In genomic region chr7:126565693-126566092, GRCm38 (mm10) we compare ENCODE assay signal across 8 mouse cellular contexts. TPM values are rescaled to one million over a fixed set of nuclear protein-coding genes. Genes with fewer than 3 reads are reported as not detected.
A peak's percentile ranks its signal among the peaks of the same experiment; 100 is the strongest.
DNase-seq lines count a peak whose midpoint lies in the region; TF ChIP-seq lines count a peak whose summit lies in the region.

No protein-coding gene starts in this region.

- in situ Hi-C loops in CH12.LX (cut with MboI; ENCODE audit: low pct_ligation_motif_present, low pct_unique_long_range_greater_than_20kb, low sequenced_read_pairs): no loop called here

- TF ChIP-seq RAD21 in CH12.LX (IDR thresholded peaks at IDR 0.05; ENCODE audit: low read depth, low read length): no peak

- H3K4me3 ChIP-seq in heart, embryonic 10.5 days: peak overlapping the region; percentile 89
- peak overlapping the region; percentile 92 to 99 (median 98) for H3K4me3 ChIP-seq in CH12.LX (replicated peaks in 1 of 3; ENCODE audit: low read depth in 2 of 3, low read length in 2 of 3, poor library complexity in 1 of 3)
- H3K4me3 ChIP-seq in embryonic facial prominence, embryonic 10.5 days: peak overlapping the region; percentile 83
- peak overlapping the region; percentile 85 for H3K4me3 ChIP-seq in midbrain, embryonic 10.5 days

- no peaks in the 10 kb centered on the region for H3K27me3 ChIP-seq in heart, embryonic 10.5 days (ENCODE audit: insufficient read depth, poor library complexity, severe bottlenecking)
- no peaks in the 10 kb centered on the region for H3K27me3 ChIP-seq in CH12.LX (replicated peaks)
- H3K27me3 ChIP-seq in embryonic facial prominence, embryonic 10.5 days (replicated peaks; ENCODE audit: low read depth, poor library complexity, severe bottlenecking): no peaks in the 10 kb centered on the region
- H3K27me3 ChIP-seq in midbrain, embryonic 10.5 days (ENCODE audit: low read depth, poor library complexity, severe bottlenecking): no peaks in the 10 kb centered on the region

- H3K36me3 ChIP-seq in heart, embryonic 10.5 days: peaks cover 40% of the 10 kb centered on the region
- H3K36me3 ChIP-seq in CH12.LX (replicated peaks in 1 of 2; ENCODE audit: control insufficient read depth in 1 of 2, insufficient read depth in 1 of 2, low read length in 1 of 2): peaks cover 37 to 39% of the 10 kb centered on the region in 2 experiments
- peaks cover 42% of the 10 kb centered on the region for H3K36me3 ChIP-seq in embryonic facial prominence, embryonic 10.5 days (replicated peaks)
- peaks cover 41% of the 10 kb centered on the region for H3K36me3 ChIP-seq in midbrain, embryonic 10.5 days

- peak overlapping the region; percentile 95 for H3K9ac ChIP-seq in CH12.LX (ENCODE audit: insufficient read depth, low read depth)

- WGBS in heart, embryonic 10.5 days: under 1% methylated on average over 23 of the region's 28 CpGs
- under 1% methylated on average over 28 of the region's 28 CpGs for WGBS in embryonic facial prominence, embryonic 10.5 days
- WGBS in midbrain, embryonic 10.5 days: under 1% methylated on average over 28 of the region's 28 CpGs

- dilution Hi-C loops in CH12.LX (cut with MboI; ENCODE audit: extremely low pct_ligation_motif_present, extremely low pct_unique_long_range_greater_than_20kb, low sequenced_read_pairs): no loop called here

- TF ChIP-seq POLR2A in CH12.LX (IDR thresholded peaks at IDR 0.05; ENCODE audit: low read depth, low read length): no peak

- no peak for DNase-seq in heart, embryonic 10.5 days (ENCODE audit: low spot score)
- no peak for DNase-seq in heart, adult 9 months (ENCODE audit: low spot score in 2 of 2)
- DNase-seq in CH12.LX (ENCODE audit: extremely low read depth): peak; percentile 39
- no peak for DNase-seq in embryonic facial prominence, embryonic 10.5 days (ENCODE audit: low spot score)
- DNase-seq in induced T-regulatory cell, adult 2 months (ENCODE audit: low read depth): peak; percentile 78
- DNase-seq in midbrain, embryonic 10.5 days (ENCODE audit: low spot score): no peak
- DNase-seq in cerebellum, adult 8-10 months: no peak
- DNase-seq in right cerebral cortex, postnatal 36 days (ENCODE audit: low spot score in 2 of 2): no peak

- peaks cover 41% of the 10 kb centered on the region for H3K79me2 ChIP-seq in CH12.LX (replicated peaks; ENCODE audit: control insufficient read depth, extremely low read depth, insufficient read depth, poor library complexity, severe bottlenecking)

- no peak for TF ChIP-seq CTCF in CH12.LX (conservative IDR thresholded peaks at IDR 0.05 in 1 of 2, IDR thresholded peaks at IDR 0.05 in 1 of 2; ENCODE audit: low read depth in 2 of 2, low read length in 2 of 2)

- TF ChIP-seq EP300 in CH12.LX (IDR thresholded peaks at IDR 0.05; ENCODE audit: low read length): no peak

- no peaks in the 10 kb centered on the region for H3K4me1 ChIP-seq in heart, embryonic 10.5 days
- peaks cover 6 to 21% of the 10 kb centered on the region in 2 experiments for H3K4me1 ChIP-seq in CH12.LX (ENCODE audit: control insufficient read depth in 1 of 2, insufficient read depth in 2 of 2)
- H3K4me1 ChIP-seq in embryonic facial prominence, embryonic 10.5 days: peaks cover 9% of the 10 kb centered on the region
- H3K4me1 ChIP-seq in midbrain, embryonic 10.5 days: peaks cover 10% of the 10 kb centered on the region

- no peak overlapping the region for H3K4me2 ChIP-seq in CH12.LX (ENCODE audit: insufficient read depth, low read depth, poor library complexity, severe bottlenecking)

- peak overlapping the region; percentile 89 for H3K27ac ChIP-seq in heart, embryonic 10.5 days
- peak overlapping the region; percentile 84 for H3K27ac ChIP-seq in CH12.LX (ENCODE audit: insufficient read depth, low read depth)
- H3K27ac ChIP-seq in embryonic facial prominence, embryonic 10.5 days (replicated peaks): peak overlapping the region; percentile 85
- H3K27ac ChIP-seq in midbrain, embryonic 10.5 days (replicated peaks): peak overlapping the region; percentile 89

- no peaks in the 10 kb centered on the region for H3K9me3 ChIP-seq in heart, embryonic 10.5 days
- no peaks in the 10 kb centered on the region for H3K9me3 ChIP-seq in CH12.LX (replicated peaks; ENCODE audit: low read length)
- no peaks in the 10 kb centered on the region for H3K9me3 ChIP-seq in embryonic facial prominence, embryonic 10.5 days
- H3K9me3 ChIP-seq in midbrain, embryonic 10.5 days (replicated peaks): no peaks in the 10 kb centered on the region

TF ChIP-seq in CH12.LX, 34 proteins besides CTCF, POLR2A, EP300 and RAD21:
- no peak for TF ChIP-seq TCF12 (IDR thresholded peaks at IDR 0.05; ENCODE audit: low read depth, low read length)
- no peak; the same call in 1 of the 2 replicates for TF ChIP-seq MXI1 (IDR thresholded peaks at IDR 0.05; ENCODE audit: low read depth, low read length)
- no peak for TF ChIP-seq UBTF (IDR thresholded peaks at IDR 0.05; ENCODE audit: low read depth, low read length)
- no peak for TF ChIP-seq SIN3A (IDR thresholded peaks at IDR 0.05; ENCODE audit: low read length)
- TF ChIP-seq ELF1 (IDR thresholded peaks at IDR 0.05; ENCODE audit: low read depth, low read length): no peak
- no peak for TF ChIP-seq ZKSCAN1 (IDR thresholded peaks at IDR 0.05; ENCODE audit: borderline replicate concordance, low read depth, low read length)
- no peak for TF ChIP-seq MAFK (IDR thresholded peaks at IDR 0.05; ENCODE audit: insufficient replicate concordance, low read length)
- TF ChIP-seq USF2 (conservative IDR thresholded peaks at IDR 0.05; ENCODE audit: low read depth, low read length): no peak
- TF ChIP-seq CHD2 (IDR thresholded peaks at IDR 0.05; ENCODE audit: low read length): no peak
- TF ChIP-seq JUND (conservative IDR thresholded peaks at IDR 0.05; ENCODE audit: low read depth, low read length): no peak
- TF ChIP-seq E2F4 (IDR thresholded peaks at IDR 0.05; ENCODE audit: insufficient replicate concordance, low read depth, low read length): no peak
- no peak for TF ChIP-seq USF1 (IDR thresholded peaks at IDR 0.05; ENCODE audit: low read depth, low read length)
- no peak for TF ChIP-seq CHD1 (IDR thresholded peaks at IDR 0.05; ENCODE audit: low read depth, low read length)

RNA-seq across cellular contexts. Expression of gene Eif3c, which starts 0.5 kb away (rescaled TPM):
- 155 and 179 TPM in 2 replicates for polyA plus RNA-seq in heart, embryonic 10.5 days (2016; fragmentation: Nextera tagmentation; extraction: Ambion mirVana)
- 246 and 276 TPM in 2 replicates for total RNA-seq in CH12.LX (2012; rRNA removed)
- 194 and 202 TPM in 2 replicates for total RNA-seq in CH12.LX (2014; rRNA removed)
- polyA plus RNA-seq in CH12.LX (2012; ENCODE audit: insufficient read length, low read depth): 330 and 348 TPM in 2 replicates
- 223 and 224 TPM in 2 replicates for polyA plus RNA-seq in embryonic facial prominence, embryonic 10.5 days (2016; fragmentation: Nextera tagmentation; extraction: Ambion mirVana)
- 206 and 215 TPM in 2 replicates for polyA plus RNA-seq in midbrain, embryonic 10.5 days (2016; fragmentation: Nextera tagmentation; extraction: Ambion mirVana)

RNA-seq across cellular contexts. Expression of gene Apobr, which starts 19.0 kb away (rescaled TPM):
- 0.18 and 0.23 TPM in 2 replicates for polyA plus RNA-seq in heart, embryonic 10.5 days (2016; fragmentation: Nextera tagmentation; extraction: Ambion mirVana)
- total RNA-seq in CH12.LX (2012; rRNA removed) (1.3 and 1.8 TPM in 2 replicates), CH12.LX (2014; rRNA removed) (1.5 and 1.6 TPM in 2 replicates)
- polyA plus RNA-seq in CH12.LX (2012; ENCODE audit: insufficient read length, low read depth): 9.7 and 10.1 TPM in 2 replicates
- 0.29 and 0.41 TPM in 2 replicates for polyA plus RNA-seq in embryonic facial prominence, embryonic 10.5 days (2016; fragmentation: Nextera tagmentation; extraction: Ambion mirVana)
- 0.41 and 0.58 TPM in 2 replicates for polyA plus RNA-seq in midbrain, embryonic 10.5 days (2016; fragmentation: Nextera tagmentation; extraction: Ambion mirVana)

RNA-seq across cellular contexts. Expression of gene Cln3, which starts 19.9 kb away (rescaled TPM):
- 19.8 and 23.3 TPM in 2 replicates for polyA plus RNA-seq in heart, embryonic 10.5 days (2016; fragmentation: Nextera tagmentation; extraction: Ambion mirVana)
- total RNA-seq in CH12.LX (2012; rRNA removed): 20.7 and 21.9 TPM in 2 replicates
- 19.1 and 19.2 TPM in 2 replicates for total RNA-seq in CH12.LX (2014; rRNA removed)
- polyA plus RNA-seq in CH12.LX (2012; ENCODE audit: insufficient read length, low read depth): 46.2 and 47.2 TPM in 2 replicates
- polyA plus RNA-seq in embryonic facial prominence, embryonic 10.5 days (2016; fragmentation: Nextera tagmentation; extraction: Ambion mirVana): 22.9 and 27.1 TPM in 2 replicates
- polyA plus RNA-seq in midbrain, embryonic 10.5 days (2016; fragmentation: Nextera tagmentation; extraction: Ambion mirVana): 23.8 and 32.3 TPM in 2 replicates

RNA-seq across cellular contexts. Expression of gene Il27, which starts 29.0 kb away (rescaled TPM):
- polyA plus RNA-seq in heart, embryonic 10.5 days (2016; fragmentation: Nextera tagmentation; extraction: Ambion mirVana): not detected in 2 replicates
- total RNA-seq in CH12.LX (2012; rRNA removed) (not detected in 2 replicates), CH12.LX (2014; rRNA removed) (not detected in 2 replicates)
- polyA plus RNA-seq in CH12.LX (2012; ENCODE audit: insufficient read length, low read depth): 0.31 TPM in 1 of 2 replicates, not detected in the other
- polyA plus RNA-seq in embryonic facial prominence, embryonic 10.5 days (2016; fragmentation: Nextera tagmentation; extraction: Ambion mirVana): not detected in 2 replicates
- polyA plus RNA-seq in midbrain, embryonic 10.5 days (2016; fragmentation: Nextera tagmentation; extraction: Ambion mirVana): not detected in 2 replicates

Comparison
In these comparisons a context has a peak if more than half of its experiments do, and no peak if none do; other contexts are left out.
1. DNase-seq: peak in CH12.LX (single experiment) and induced T-regulatory cell, adult 2 months (single experiment); none in heart, embryonic 10.5 days (single experiment), heart, adult 9 months (0 of 2), embryonic facial prominence, embryonic 10.5 days (single experiment), midbrain, embryonic 10.5 days (single experiment), cerebellum, adult 8-10 months (single experiment) and right cerebral cortex, postnatal 36 days (0 of 2).
2. Peak in every context shown above with its lines, with median percentiles within 50 percentile points of each other: H3K27ac ChIP-seq and H3K4me3 ChIP-seq.